Mouse (Mus musculus): ENCODE data around the gene Stambp. TPM values are rescaled to one million over a fixed set of nuclear protein-coding genes. Genes with fewer than 3 reads are reported as not detected.

Gene Stambp
- 39.4 TPM for polyA plus RNA-seq (2017; shearing (Covaris generic))

DNA sequence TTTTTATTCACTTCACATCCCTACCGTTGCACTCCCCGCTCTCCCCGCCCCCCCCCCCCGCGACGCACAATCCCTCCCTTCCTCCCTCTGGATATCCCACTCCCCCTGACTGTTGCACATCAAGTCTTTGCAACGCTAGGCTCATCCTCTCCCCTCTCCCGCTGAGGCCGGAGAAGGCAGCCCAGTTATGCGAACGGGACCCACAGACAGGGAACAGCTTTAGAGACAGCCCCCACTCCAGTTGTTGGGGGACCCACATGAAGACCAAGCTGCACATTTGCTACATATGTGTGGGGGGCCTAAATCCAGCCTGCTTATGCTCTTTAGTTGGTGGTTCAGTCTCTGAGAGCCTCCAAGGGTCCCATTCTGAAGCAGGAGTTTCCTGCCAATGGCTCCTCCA lies at the start of gene Stambp:
Gene Stambp (minus strand): TSS at position 59 of the 400 bp plus-strand sequence.

DNA sequence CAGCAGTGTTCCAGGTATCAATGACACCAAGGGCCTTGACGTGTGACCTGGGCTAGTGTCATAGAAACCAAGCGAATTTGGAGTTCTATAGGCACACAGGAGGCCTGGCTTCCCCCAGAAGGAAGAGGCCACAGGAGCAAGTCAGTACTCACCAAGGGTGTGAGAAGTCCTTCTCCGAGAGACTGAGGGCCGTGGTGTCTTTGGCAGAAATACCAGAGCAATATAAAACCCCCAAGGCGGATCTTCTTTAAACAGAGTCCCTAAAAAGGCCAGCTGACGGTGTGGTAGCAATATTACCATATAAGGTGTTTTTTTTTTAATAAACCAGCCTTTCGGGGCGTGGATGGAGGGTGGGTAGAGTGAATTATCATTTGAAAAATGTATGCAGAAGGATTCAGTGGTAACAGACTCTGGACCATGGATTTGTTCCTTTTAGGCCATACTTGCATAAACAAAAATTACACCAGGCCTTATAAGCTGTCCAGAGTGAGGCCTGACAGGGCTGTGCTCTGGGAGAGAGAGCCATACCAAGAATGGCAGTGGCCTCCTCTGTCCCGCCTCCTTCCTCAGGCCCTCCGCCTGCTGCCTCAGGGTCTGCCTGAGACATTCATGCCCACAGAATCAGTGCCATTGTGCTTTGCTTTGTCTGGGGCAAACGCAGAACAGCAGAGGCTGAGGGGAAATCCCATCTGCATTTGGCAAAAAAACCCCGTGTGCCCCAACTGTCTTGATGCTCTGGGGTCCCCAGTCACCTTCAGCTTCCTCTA lies 36.3 kb downstream of the Stambp start, which contains the start of gene Actg2:
Gene Actg2 (minus strand): TSS at position 238 of the 767 bp plus-strand sequence.

DNA sequence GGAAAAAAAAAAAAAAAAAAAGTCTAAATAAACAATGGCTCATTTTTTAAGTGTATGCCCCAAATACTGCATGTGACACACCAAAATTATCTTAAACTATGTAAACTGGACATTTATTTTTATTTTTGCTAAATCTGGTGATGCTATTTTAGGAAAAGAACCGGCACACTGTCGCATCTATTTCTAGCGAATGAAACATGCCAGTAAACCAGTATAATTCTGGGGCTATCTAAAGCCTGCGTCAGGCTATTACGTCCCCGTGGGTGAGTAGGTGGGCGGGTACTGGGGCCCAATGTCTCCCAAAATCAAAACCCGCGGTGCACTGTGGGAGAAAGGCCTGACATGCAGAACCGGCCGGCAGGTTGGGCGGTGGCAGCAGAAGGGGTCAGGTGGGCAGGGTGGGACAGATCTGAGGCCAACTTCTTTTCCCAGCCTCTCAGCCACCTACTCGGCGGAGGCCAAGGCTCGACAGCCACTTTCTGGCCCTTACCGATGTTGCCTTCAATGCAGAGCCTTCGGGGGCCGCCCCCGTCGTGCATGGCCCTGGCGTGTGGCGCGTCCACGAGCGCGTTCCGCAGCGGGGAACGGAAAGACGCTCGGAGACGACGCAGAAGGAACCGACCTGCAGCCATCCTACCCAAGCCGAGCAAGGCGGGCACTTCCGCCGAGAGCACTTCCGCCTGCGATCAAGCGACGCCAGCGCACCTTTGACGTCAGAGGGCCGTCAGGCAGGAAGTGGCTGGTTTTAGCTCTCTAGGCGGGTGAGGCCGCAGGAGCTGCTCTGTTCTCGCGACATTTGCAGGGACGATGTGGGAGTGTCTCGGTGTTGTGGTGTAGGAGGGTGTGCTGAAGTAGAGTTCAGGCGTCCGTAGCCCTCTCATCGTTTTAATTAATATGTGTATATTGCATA lies 66.0 kb downstream of the Stambp start, which contains the start of gene Dguok:
Gene Dguok (minus strand): TSS at position 712 of the 910 bp plus-strand sequence.

Other genes with a start within 250 kb of the Stambp start
- 80.7 TPM for gene Mthfd2, start 246.8 kb downstream of the Stambp start, polyA plus RNA-seq (2017; shearing (Covaris generic))
- 125 TPM for gene Mob1a, start 246.7 kb downstream of the Stambp start, polyA plus RNA-seq (2017; shearing (Covaris generic))
- 54.9 TPM for gene Bola3, start 223.6 kb downstream of the Stambp start, polyA plus RNA-seq (2017; shearing (Covaris generic))
- 45.3 TPM for gene Tet3, start 113.6 kb downstream of the Stambp start, polyA plus RNA-seq (2017; shearing (Covaris generic))
- gene Dguok, start 65.8 kb downstream of the Stambp start, polyA plus RNA-seq (2017; shearing (Covaris generic)) = 135 TPM
- 19.6 TPM for gene Actg2, start 36.5 kb downstream of the Stambp start, polyA plus RNA-seq (2017; shearing (Covaris generic))
- gene Clec4f, start 83.5 kb upstream of the Stambp start, polyA plus RNA-seq (2017; shearing (Covaris generic)) = not detected
- gene Cd207, start 105.1 kb upstream of the Stambp start, polyA plus RNA-seq (2017; shearing (Covaris generic)) = not detected
- 0.37 TPM for gene Vax2, start 138.5 kb upstream of the Stambp start, polyA plus RNA-seq (2017; shearing (Covaris generic))
- not detected for gene Atp6v1b1, start 170.3 kb upstream of the Stambp start, polyA plus RNA-seq (2017; shearing (Covaris generic))
- not detected for gene Ankrd53, start 189.9 kb upstream of the Stambp start, polyA plus RNA-seq (2017; shearing (Covaris generic))
- 92.1 TPM for gene Tex261, start 203.1 kb upstream of the Stambp start, polyA plus RNA-seq (2017; shearing (Covaris generic))
- gene Nagk, start 222.3 kb upstream of the Stambp start, polyA plus RNA-seq (2017; shearing (Covaris generic)) = 28.9 TPM